Mouse (Mus musculus) embryonic facial prominence, embryonic 15.5 days (tissue): Measurements from ENCODE around the gene Thbs2. TPM values are rescaled to one million over a fixed set of nuclear protein-coding genes. Genes with fewer than 3 reads are reported as not detected.

Experiments
- ATAC-seq: fragments of 200-750 bp; cut with Nextera tagmentation; 2 replicates; pipeline ENCODE4 v1.8.0; 2017; ENCODE audit warnings: low read depth, moderate TSS enrichment; ENCODE audit not compliant: insufficient number of reproducible peaks, low FRiP score, low TSS enrichment
- H3K27ac ChIP-seq: fragments of 300-500 bp; sonication (generic); replicated peaks from 2 replicates; pipeline ENCODE4 v1.5.1; 2015; ENCODE audit warnings: mild to moderate bottlenecking, inconsistent platforms
- H3K27me3 ChIP-seq: fragments of 300-500 bp; sonication (generic); 2 replicates; pipeline ENCODE4 v1.6.1; 2015; ENCODE audit warnings: inconsistent platforms
- H3K36me3 ChIP-seq: fragments of 300-500 bp; sonication (generic); 2 replicates; pipeline ENCODE4 v1.6.1; 2015; ENCODE audit warnings: mild to moderate bottlenecking, inconsistent platforms
- H3K4me1 ChIP-seq: fragments of 300-500 bp; sonication (generic); 2 replicates; pipeline ENCODE4 v1.6.1; 2015; ENCODE audit warnings: inconsistent platforms
- H3K4me2 ChIP-seq: fragments of 300-500 bp; sonication (generic); replicated peaks from 2 replicates; pipeline ENCODE4 v1.6.1; 2015; ENCODE audit warnings: mild to moderate bottlenecking, inconsistent platforms
- H3K4me3 ChIP-seq: fragments of 300-500 bp; sonication (generic); replicated peaks from 2 replicates; pipeline ENCODE4 v1.5.1; 2015; ENCODE audit warnings: mild to moderate bottlenecking, inconsistent platforms
- H3K9ac ChIP-seq: fragments of 300-500 bp; sonication (generic); 2 replicates; pipeline ENCODE4 v1.6.1; 2015; ENCODE audit warnings: inconsistent platforms
- H3K9me3 ChIP-seq: fragments of 300-500 bp; sonication (generic); replicated peaks from 2 replicates; pipeline ENCODE4 v1.6.1; 2016; ENCODE audit warnings: inconsistent platforms
- WGBS: fragments of 180-500 bp; shearing (Covaris S2); methylation state at CpG from one replicate; pipeline ENCODE4 v1.1.7; 2015; 5-methylcytosine and 5-hydroxymethylcytosine counted together
- polyA plus RNA-seq: library from polyadenylated mRNA; unstranded; fragments of >200 nt; fragmentation: Nextera tagmentation; extraction: Ambion mirVana; gene quantifications from 2 replicates; pipeline ENCODE4 v1.2.1, GENCODE M21; 2015

Gene Thbs2
- polyA plus RNA-seq, 1 experiment from 2014 or later: 86.0 TPM

DNA sequence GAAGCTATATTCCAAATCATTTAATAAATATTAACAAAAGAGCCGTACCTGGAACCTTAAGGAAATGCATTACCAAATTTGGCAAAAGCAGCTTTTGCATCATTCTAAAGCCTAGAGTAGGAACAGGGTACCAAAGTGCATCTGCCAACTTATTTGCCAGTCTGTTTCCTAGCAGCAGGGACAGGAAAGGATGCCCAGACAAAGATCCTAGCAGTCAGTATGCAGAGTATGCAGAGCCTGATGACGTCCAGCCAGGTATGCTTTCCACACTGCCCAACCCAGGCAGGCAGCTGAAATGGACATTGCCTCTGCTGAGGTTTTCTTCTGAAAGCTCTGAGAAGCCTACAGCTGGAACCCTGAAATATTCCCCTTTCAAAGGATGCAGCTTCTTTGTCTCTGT is 27.6 kb downstream of the Thbs2 start:
- Histone ChIP-seq H3K36me3 (peaks cover 34% of the 10 kb centered on the region; the same call in 1 of the 2 replicates), H3K9me3 (no peaks in the 10 kb centered on the region), H3K4me2 (no peak overlapping the region), H3K4me3 (no peak overlapping the region), H3K27ac (no peak overlapping the region), H3K9ac (no peak overlapping the region), H3K27me3 (no peaks in the 10 kb centered on the region), H3K4me1 (no peaks in the 10 kb centered on the region)
- WGBS: 76% methylated on average over 2 of the region's 2 CpGs
- no peak for ATAC-seq

DNA sequence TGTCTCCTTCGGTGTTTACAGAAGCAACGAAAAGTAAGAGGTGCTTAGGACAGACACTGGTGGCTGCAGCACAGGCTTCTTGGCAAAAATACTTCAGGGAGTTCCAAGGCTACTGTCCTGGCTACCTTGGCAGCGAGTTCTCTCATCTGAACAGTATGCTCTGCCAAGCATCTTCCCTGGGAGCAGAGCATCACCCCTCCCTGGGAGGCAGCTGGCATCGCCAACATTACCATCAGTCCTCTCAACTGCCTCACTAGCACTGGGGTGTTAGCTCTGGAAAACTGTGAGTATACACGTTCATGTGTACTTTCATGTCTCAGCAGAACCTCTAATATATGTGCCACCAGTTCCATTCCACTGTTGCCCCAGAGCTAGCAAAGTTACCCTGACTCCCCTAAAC is 30.7 kb downstream of the Thbs2 start:
- 85% methylated on average over 5 of the region's 5 CpGs for WGBS
- no peak for ATAC-seq
- Histone ChIP-seq H3K36me3 (peaks cover 10% of the 10 kb centered on the region; the same call in 1 of the 2 replicates), H3K9me3 (no peaks in the 10 kb centered on the region), H3K27me3 (no peaks in the 10 kb centered on the region), H3K27ac (no peak overlapping the region), H3K4me2 (no peak overlapping the region), H3K9ac (no peak overlapping the region), H3K4me3 (no peak overlapping the region), H3K4me1 (no peaks in the 10 kb centered on the region)

DNA sequence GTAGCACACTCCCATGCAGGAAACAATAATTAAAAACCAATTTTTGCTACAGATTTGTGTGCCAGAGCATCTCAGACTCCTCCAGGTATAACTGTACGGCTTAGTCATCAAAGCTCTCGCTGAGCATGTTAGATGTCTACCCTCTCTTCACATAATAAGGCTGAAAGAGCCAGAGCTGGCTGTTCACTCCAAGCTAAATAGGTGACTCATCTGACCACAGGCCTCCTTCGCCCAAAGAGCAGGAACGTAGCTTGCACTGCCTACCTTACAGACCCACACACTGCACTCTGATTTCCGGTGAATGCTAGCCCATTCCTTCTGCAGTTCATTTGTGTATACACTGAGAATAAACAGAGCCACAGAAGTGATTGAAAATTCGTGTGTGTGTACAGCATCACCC is 31.6 kb downstream of the Thbs2 start:
- Histone ChIP-seq H3K4me1 (no peaks in the 10 kb centered on the region), H3K4me3 (no peak overlapping the region), H3K9me3 (no peaks in the 10 kb centered on the region), H3K9ac (no peak overlapping the region), H3K36me3 (peaks cover 8% of the 10 kb centered on the region; the same call in 1 of the 2 replicates), H3K4me2 (no peak overlapping the region), H3K27me3 (no peaks in the 10 kb centered on the region), H3K27ac (no peak overlapping the region)
- 70% methylated on average over 6 of the region's 6 CpGs for WGBS
- ATAC-seq: no peak

DNA sequence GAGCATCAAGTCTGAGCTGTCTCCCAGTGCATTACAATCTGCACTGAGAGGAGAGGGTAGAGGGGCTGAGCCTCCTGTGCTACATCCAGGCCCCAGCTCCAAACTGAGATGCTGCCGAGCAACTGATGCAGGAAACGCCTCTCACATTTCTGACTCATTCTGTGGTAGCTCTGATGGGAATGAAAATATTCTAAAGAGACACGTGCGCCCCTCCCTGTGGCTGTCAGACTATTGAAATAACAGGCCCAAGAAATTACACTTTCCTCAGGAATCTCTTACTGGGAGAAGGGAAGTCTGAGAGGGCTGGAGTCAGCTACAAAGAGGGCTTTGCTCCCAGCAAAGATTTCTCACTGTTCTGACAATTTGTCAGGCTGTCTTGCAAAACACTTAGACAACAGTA is 34.3 kb downstream of the Thbs2 start:
- Histone ChIP-seq H3K36me3 (no peaks in the 10 kb centered on the region), H3K9me3 (no peaks in the 10 kb centered on the region), H3K9ac (no peak overlapping the region), H3K4me1 (no peaks in the 10 kb centered on the region; the same call in 1 of the 2 replicates), H3K4me3 (no peak overlapping the region), H3K27ac (no peak overlapping the region), H3K27me3 (no peaks in the 10 kb centered on the region), H3K4me2 (no peak overlapping the region)
- no peak for ATAC-seq
- WGBS: 42% methylated on average over 4 of the region's 4 CpGs

DNA sequence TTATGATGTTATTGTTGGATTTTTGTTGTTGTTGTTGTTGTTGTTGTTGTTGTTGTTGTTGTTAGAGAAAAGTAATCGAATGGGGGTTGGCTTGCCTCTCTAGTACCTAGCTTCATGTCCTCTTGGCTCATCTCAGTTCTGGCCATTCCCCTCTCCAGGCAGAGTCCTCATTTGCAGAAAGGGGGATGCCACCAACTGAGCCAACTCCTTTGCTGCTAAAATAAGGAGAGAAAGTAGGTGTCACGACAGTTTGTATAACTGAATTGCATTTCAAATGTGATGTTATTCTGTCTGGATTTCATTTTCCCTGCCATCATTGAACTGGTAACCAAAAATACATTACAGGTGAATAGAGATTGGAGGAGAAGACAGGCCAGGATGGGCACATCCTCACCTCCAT is 35.9 kb downstream of the Thbs2 start:
- Histone ChIP-seq H3K27ac (no peak overlapping the region), H3K9me3 (no peaks in the 10 kb centered on the region), H3K4me1 (no peaks in the 10 kb centered on the region; the same call in 1 of the 2 replicates), H3K9ac (no peak overlapping the region), H3K27me3 (no peaks in the 10 kb centered on the region), H3K4me2 (no peak overlapping the region), H3K36me3 (no peaks in the 10 kb centered on the region), H3K4me3 (no peak overlapping the region)
- 84% methylated on average over 2 of the region's 2 CpGs for WGBS
- ATAC-seq: no peak

DNA sequence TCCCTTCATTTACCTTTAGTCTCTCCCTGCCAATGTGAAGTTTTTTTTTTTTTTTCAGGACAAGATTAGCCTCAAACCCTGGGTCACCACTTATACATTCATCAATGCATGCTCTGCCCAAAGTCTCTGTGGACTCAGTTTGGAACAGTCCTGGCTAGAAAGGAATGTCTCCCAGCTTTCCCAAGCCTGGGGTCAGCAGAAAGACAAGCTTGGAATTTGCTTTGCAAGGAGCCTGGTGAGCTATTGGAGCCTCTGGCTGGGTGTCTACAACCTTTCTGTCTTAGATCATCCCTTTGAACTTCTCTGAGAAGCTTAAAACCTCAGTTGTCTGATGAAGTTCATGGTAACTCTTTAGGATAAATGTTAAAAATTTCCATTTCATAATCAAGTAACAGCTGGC is 36.9 kb downstream of the Thbs2 start:
- Histone ChIP-seq H3K4me2 (no peak overlapping the region), H3K27me3 (no peaks in the 10 kb centered on the region), H3K9me3 (no peaks in the 10 kb centered on the region), H3K27ac (no peak overlapping the region), H3K4me1 (no peaks in the 10 kb centered on the region; the same call in 1 of the 2 replicates), H3K9ac (no peak overlapping the region), H3K4me3 (no peak overlapping the region), H3K36me3 (no peaks in the 10 kb centered on the region)
- no peak for ATAC-seq

DNA sequence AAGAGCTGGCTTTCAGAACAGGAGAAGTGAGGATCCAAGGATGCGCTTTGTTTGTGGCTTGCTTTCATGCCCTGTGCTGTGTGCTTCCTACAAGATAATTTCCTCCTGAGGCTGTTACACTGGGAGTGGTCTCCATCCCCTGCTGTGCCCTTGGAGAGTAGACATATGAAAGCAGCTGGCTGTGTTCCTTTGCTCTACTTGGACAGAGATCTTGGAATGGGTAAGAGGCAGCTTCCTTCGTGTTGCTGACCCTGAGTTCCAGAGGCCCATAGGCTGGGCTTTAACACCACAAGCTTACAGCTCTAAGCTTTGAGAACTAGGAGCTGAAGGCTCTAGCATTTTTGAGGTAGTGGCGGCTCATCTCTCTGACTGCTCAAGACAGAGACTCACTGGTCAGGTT is 39.1 kb downstream of the Thbs2 start:
- no peaks in the 10 kb centered on the region; the same call in 1 of the 2 replicates for H3K4me1 ChIP-seq
- no peak overlapping the region for H3K4me2 ChIP-seq
- no peak overlapping the region for H3K9ac ChIP-seq
- no peaks in the 10 kb centered on the region for H3K9me3 ChIP-seq
- no peaks in the 10 kb centered on the region for H3K27me3 ChIP-seq
- H3K36me3 ChIP-seq: no peaks in the 10 kb centered on the region
- H3K27ac ChIP-seq: no peak overlapping the region
- no peak overlapping the region for H3K4me3 ChIP-seq
- WGBS: 67% methylated on average over 3 of the region's 3 CpGs
- no peak for ATAC-seq

DNA sequence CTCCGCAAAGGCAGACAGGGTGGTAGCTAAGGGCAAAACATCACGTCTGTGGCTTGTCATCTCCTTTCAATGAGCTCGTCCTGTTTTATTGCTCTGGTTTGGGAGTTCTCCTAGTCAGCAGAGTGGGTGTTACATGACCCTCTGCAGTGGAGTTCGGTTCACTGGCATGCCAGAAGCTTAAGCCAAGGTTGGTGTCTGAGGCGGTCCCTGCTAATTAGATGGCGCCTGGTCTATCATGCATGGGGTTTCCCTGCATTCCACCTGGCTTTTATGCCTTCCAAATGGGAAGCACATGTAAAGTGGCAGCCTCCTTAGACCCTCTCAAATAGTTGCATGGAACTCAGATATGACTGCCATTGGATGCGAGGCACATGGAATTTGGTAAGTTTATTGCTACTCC is 42.0 kb downstream of the Thbs2 start:
- H3K9me3 ChIP-seq: no peaks in the 10 kb centered on the region
- no peak overlapping the region for H3K4me2 ChIP-seq
- ATAC-seq: no peak
- no peak overlapping the region for H3K9ac ChIP-seq
- H3K36me3 ChIP-seq: no peaks in the 10 kb centered on the region
- H3K27ac ChIP-seq: no peak overlapping the region
- peaks cover 11% of the 10 kb centered on the region; the same call in 1 of the 2 replicates for H3K4me1 ChIP-seq
- H3K4me3 ChIP-seq: no peak overlapping the region
- 51% methylated on average over 7 of the region's 7 CpGs for WGBS
- no peaks in the 10 kb centered on the region; the same call in 1 of the 2 replicates for H3K27me3 ChIP-seq

DNA sequence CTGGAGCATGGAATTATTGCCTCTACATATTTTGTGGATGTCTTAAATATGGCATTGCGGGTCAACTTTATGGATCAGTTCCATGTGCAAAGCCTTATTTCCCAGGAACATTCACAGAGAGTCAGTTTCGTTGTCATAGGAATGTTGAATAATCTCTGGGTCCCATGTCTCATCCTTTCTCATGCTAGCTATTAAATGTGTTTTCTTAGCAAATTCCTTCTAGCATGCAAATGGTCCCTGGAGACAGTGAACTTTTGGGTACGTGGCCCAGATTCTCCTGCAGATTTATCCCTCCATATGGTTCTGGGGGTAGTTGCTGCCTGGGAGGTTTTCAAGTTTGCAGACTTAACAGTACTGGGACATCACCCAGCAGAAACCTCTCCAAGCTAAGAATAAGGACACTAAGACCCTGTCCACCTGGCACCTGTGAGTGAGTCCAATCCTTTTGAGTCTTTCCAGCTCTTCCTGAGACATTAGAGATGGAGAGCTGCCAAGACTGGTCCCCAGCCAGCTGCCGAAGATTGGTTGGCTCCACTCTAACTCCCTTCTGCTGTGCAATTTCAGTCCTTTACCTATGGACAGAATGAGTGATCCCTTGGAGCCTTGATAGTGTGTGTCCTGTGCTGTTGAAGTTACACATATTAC is 45.9 kb downstream of the Thbs2 start:
- Histone ChIP-seq H3K4me2 (no peak overlapping the region), H3K9ac (no peak overlapping the region), H3K27me3 (no peaks in the 10 kb centered on the region; the same call in 1 of the 2 replicates), H3K27ac (peak overlapping the region; percentile 28), H3K4me1 (peaks cover 11% of the 10 kb centered on the region; the same call in 1 of the 2 replicates), H3K9me3 (no peaks in the 10 kb centered on the region), H3K36me3 (no peaks in the 10 kb centered on the region), H3K4me3 (no peak overlapping the region)
- ATAC-seq: peak; percentile 24; the same call in 1 of the 2 replicates
- WGBS: 42% methylated on average over 4 of the region's 4 CpGs

DNA sequence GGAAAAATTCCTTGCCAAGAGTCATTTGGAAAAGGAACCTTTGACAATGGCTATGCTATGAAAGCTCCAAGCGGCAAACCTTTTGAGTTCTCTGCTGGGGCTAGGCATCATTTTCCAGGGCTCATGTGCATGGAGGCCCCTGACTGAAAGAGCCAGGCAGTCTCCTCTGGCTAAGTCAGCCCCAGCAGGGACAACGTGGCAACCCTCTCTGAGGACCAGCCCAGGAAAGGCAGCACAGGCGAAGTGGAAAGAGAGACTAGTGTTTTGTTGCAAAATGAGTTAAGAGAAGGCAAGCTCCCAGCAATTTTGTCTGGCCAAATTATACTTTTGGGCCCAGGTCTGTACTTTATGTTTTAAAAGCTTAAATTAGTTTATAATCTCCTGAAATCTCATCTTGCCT is 50.0 kb downstream of the Thbs2 start:
- H3K4me1 ChIP-seq: peaks cover 25% of the 10 kb centered on the region
- ATAC-seq: no peak
- no peak overlapping the region for H3K9ac ChIP-seq
- H3K36me3 ChIP-seq: no peaks in the 10 kb centered on the region
- no peak overlapping the region for H3K4me3 ChIP-seq
- H3K27me3 ChIP-seq: no peaks in the 10 kb centered on the region
- H3K4me2 ChIP-seq: no peak overlapping the region
- 53% methylated on average over 3 of the region's 3 CpGs for WGBS
- peak overlapping the region; percentile 61 for H3K27ac ChIP-seq
- H3K9me3 ChIP-seq: no peaks in the 10 kb centered on the region

DNA sequence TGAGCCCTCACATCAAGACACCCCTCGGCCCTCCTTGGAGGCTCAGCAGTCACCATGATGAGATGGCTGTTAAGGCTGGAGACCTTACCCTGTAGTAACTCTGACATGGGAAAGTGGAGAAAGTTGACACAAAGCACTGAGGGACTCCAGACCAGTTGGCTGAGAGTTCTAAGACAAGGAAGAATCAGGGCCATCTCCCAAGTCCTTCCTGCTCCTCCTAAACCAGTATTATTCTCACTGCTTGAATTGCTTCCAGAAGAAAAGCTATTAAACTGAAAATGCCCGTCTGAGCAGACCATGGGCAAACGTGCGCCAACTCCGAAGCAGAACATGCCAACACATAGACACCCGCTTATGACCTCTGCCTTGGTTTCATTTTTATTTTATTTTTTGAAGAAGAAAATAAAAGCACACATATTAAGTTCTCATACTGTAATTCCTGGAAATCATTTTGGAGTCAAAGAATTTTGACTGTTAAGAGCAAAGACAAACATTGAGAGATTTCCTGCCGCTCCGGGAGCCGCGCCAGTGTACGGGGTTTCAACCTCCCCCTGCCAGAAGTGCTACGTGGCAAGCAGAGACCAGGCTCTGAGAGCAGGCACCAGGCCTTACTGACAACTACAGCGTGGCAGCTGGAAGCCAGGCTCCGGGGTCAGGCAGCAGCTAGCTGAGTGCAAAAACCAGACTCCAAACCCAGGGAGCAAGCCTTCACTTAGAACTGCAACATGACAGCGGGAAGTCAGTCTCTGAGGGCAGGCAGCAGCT is 53.5 kb downstream of the Thbs2 start:
- Histone ChIP-seq H3K36me3 (no peaks in the 10 kb centered on the region), H3K4me2 (no peak overlapping the region), H3K27ac (peak overlapping the region; percentile 79), H3K9me3 (no peaks in the 10 kb centered on the region), H3K9ac (no peak overlapping the region), H3K4me3 (no peak overlapping the region), H3K27me3 (no peaks in the 10 kb centered on the region), H3K4me1 (peaks cover 15% of the 10 kb centered on the region)
- WGBS: 58% methylated on average over 15 of the region's 15 CpGs
- ATAC-seq: peak; percentile 75; the same call in 1 of the 2 replicates
